Mouse (Mus musculus) frontal cortex, postnatal 36 days (tissue): ENCODE measurements around the gene H2-T23.

Experiments
- DNase-seq, 2 experiments: peaks; one replicate each; pipeline ENCODE4 v3.0.0; 2022; ENCODE audit warnings: low spot score in 2 of 2

The H2-T23 gene

DNA sequence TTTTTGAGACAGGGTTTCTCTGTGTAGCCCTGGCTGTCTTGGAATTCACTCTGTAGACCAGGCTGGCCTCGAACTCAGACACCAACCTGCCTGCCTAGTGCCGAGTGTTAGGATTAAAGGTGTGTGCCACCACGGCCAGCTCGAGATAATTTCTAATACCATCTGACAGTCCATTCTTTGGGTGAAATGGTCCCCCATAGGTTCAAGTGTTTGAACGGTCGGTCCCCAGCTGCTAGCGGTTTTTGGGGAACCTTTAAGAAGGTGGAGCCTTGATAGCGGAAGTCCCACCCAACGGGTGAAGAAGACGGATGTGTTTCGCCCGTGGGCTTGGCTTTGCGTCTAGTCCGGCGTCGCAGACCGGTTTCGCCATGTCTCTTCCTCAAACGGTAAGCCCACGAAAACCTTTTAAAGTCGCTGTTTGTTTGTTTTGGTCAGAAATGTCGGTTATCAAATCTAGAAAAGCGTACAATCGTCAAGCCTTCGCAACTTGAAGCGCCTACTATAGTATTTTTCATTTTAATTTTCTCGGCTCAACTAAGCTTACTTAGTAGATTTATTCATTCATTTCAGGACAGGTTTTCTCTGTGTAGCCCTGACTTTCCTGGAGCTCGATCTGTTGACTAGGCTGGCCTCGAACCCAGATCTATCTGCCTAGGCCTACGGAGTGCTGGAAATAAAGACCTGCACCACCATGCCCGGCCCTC, 38.3 kb downstream of the H2-T23 start:
- DNase-seq, result peak; percentile 78 to 87

DNA sequence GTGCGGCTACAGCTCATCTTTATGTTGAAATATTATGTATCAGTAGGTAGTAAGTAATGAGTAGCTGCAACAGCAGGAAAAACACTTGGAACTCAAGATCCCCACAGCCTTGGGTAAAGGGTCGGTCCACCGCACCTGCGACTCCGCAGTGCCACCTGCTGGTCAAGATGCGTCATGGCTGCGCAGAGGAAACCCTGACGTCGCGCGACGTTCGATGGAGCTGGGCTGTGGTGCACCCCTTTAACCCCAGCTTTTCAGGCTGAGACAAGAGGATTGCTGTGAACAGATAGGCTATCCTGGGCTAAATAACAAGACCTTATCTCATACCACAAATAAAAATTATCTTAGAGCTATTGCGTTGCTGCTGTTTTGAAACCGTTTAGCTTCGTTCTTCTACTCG, 39.0 kb downstream of the H2-T23 start:
- DNase-seq, result peak; percentile 73 to 84

- no peak for DNase-seq
These were observed 40.9 kb downstream of the H2-T23 start for GRCm38 (mm10) chr17:35991781-35992180.

DNA sequence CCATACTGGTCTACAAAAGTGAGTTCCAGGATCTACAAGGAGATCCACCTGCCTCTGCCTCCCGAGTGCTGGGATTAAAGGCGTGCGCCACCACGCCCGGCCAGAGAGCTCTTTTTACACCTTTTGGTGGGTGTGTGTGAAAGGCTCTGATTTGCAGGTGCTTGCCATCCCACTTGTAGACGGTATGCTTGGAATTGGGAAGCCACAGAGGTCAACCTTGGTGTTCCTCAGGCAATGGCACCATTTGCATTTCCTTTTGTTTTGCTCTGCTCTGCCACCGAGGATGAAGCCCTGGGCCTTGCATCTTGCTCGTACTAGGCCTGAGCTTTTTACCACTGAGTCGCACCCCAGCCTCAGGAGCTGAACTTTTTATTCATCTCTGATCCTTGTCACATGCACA, 50.9 kb downstream of the H2-T23 start:
- DNase-seq, result no peak

GRCm38 (mm10) chr17:35980363-35980754, 52.3 kb downstream of the H2-T23 start:
- DNase-seq, result peak; percentile 50 to 58
